Mouse (Mus musculus): ENCODE measurements at regions not wholly inside any gene's neighbourhood (a gene's known extent, or its start where the extent isn't known, plus 50 kb on each side); places are given as distances from the start of the nearest gene placed in this dataset.

DNA sequence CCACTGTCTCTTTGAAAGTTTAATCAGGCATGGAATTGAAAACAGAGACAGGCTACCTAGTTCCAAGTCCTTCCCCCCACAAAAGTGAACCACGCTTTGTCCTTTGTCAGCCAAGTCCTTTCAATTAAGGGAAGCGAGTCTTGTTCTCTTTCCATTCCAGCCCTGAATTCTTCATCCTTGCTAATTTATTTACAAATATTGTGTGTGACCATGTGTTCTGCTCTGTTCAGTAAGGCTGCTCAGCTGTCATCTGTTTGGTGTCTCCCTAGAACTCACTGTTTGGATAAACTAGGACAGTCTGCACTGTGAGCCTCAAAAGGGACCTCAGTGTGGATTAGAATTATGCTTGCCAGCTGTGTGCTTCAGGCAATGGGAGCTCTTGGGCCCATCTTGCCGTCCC, 473.6 kb downstream of the Nedd1 start:
- Histone ChIP-seq H3K4me3 (no peak overlapping the region), H3K4me1 (replicated peaks) (peaks cover 21% of the 10 kb centered on the region), H3K27ac (no peak overlapping the region), H3K9me3 (no peaks in the 10 kb centered on the region), H3K9ac (no peak overlapping the region), H3K4me2 (no peak overlapping the region), H3K27me3 (no peaks in the 10 kb centered on the region), H3K36me3 (no peaks in the 10 kb centered on the region)
- ATAC-seq (ENCODE audit: low FRiP score): no peak
- WGBS: 18% methylated on average over 3 of the region's 3 CpGs

- no peak for ATAC-seq (ENCODE audit: low FRiP score)
- no peak overlapping the region for H3K4me2 ChIP-seq
- no peaks in the 10 kb centered on the region for H3K27me3 ChIP-seq
- H3K4me3 ChIP-seq: no peak overlapping the region
- no peaks in the 10 kb centered on the region for H3K9me3 ChIP-seq
- H3K4me1 ChIP-seq (replicated peaks): peaks cover 28% of the 10 kb centered on the region
- no peaks in the 10 kb centered on the region for H3K36me3 ChIP-seq
- peak overlapping the region; percentile 68 for H3K27ac ChIP-seq
- no peak overlapping the region for H3K9ac ChIP-seq
- WGBS: 16% methylated on average over 5 of the region's 5 CpGs
These were observed 474.8 kb downstream of the Nedd1 start for GRCm38 (mm10) chr10:92247449-92247805.

GRCm38 (mm10) chr10:92246785-92247448, 475.3 kb downstream of the Nedd1 start:
- Histone ChIP-seq H3K36me3 (no peaks in the 10 kb centered on the region), H3K9ac (no peak overlapping the region), H3K27me3 (no peaks in the 10 kb centered on the region), H3K4me1 (replicated peaks) (peaks cover 28% of the 10 kb centered on the region), H3K4me2 (no peak overlapping the region), H3K27ac (peak overlapping the region; percentile 68), H3K9me3 (no peaks in the 10 kb centered on the region), H3K4me3 (no peak overlapping the region)
- 13% methylated on average over 7 of the region's 7 CpGs for WGBS
- ATAC-seq (ENCODE audit: low FRiP score): no peak

- H3K36me3 ChIP-seq: no peaks in the 10 kb centered on the region
- no peak overlapping the region for H3K4me3 ChIP-seq
- peak; percentile 80 for ATAC-seq (ENCODE audit: low FRiP score)
- WGBS: 31% methylated on average over 11 of the region's 11 CpGs
- H3K27ac ChIP-seq: 0 out of 2 replicates have a peak overlapping the region, but pooled peaks have one; percentile 24
- H3K4me1 ChIP-seq (replicated peaks): peaks cover 24% of the 10 kb centered on the region
- no peak overlapping the region for H3K4me2 ChIP-seq
- H3K9ac ChIP-seq: no peak overlapping the region
- H3K27me3 ChIP-seq: no peaks in the 10 kb centered on the region
- H3K9me3 ChIP-seq: no peaks in the 10 kb centered on the region
These were observed 479.3 kb downstream of the Nedd1 start for GRCm38 (mm10) chr10:92242714-92243440.

DNA sequence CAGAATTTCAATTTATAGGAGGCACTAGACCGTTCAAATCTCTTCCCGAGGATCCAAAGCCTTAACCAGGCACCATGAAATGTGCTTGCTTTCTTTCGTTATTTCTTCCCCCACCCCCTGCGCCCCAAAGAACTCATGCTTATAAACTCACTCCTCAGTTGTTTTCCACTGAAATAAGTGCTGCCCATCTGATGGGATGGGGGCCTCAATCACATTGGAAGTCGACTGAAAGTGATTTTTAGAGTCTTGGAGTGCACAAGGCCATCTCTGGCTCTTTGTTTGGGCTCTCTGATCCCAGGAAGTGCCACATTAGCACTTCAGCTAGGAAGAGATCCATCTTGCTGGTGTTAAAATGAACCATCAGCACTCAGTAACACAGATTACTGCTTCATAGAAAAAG, 484.3 kb downstream of the Nedd1 start:
- H3K27ac ChIP-seq: no peak overlapping the region
- no peak overlapping the region for H3K4me2 ChIP-seq
- H3K27me3 ChIP-seq: no peaks in the 10 kb centered on the region
- 0 out of 2 replicates have a peak, but pooled peaks cover 2% of the 10 kb centered on the region for H3K4me1 ChIP-seq (replicated peaks)
- H3K36me3 ChIP-seq: no peaks in the 10 kb centered on the region
- WGBS: 55% methylated on average over 5 of the region's 5 CpGs
- ATAC-seq (ENCODE audit: low FRiP score): no peak
- H3K4me3 ChIP-seq: no peak overlapping the region
- H3K9me3 ChIP-seq: no peaks in the 10 kb centered on the region
- H3K9ac ChIP-seq: no peak overlapping the region

DNA sequence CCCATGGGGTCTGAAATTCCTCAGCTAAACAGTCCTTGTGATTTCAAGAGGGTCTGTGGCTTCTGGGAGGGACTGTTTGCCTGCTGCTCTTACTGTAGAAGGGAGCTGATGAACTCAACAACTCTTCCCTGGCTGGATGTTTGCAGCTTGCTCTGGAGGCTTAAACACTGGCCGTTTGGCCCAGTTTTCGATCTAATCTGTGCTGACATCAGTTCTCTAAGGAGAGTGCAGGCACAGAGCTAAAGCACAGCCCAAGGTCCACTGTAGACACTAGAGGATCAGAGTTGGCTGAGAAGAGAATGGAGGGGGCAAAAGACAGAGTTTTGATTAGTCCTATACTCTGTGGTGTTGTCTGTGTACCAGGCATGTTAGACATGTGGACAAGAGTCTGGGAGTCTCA, 490.1 kb downstream of the Nedd1 start:
- no peaks in the 10 kb centered on the region for H3K9me3 ChIP-seq
- H3K9ac ChIP-seq: no peak overlapping the region
- H3K27me3 ChIP-seq: no peaks in the 10 kb centered on the region
- H3K4me1 ChIP-seq (replicated peaks): no peaks in the 10 kb centered on the region
- WGBS: 76% methylated on average over 2 of the region's 2 CpGs
- no peaks in the 10 kb centered on the region for H3K36me3 ChIP-seq
- no peak overlapping the region for H3K4me2 ChIP-seq
- H3K4me3 ChIP-seq: no peak overlapping the region
- no peak overlapping the region for H3K27ac ChIP-seq
- ATAC-seq (ENCODE audit: low FRiP score): no peak

DNA sequence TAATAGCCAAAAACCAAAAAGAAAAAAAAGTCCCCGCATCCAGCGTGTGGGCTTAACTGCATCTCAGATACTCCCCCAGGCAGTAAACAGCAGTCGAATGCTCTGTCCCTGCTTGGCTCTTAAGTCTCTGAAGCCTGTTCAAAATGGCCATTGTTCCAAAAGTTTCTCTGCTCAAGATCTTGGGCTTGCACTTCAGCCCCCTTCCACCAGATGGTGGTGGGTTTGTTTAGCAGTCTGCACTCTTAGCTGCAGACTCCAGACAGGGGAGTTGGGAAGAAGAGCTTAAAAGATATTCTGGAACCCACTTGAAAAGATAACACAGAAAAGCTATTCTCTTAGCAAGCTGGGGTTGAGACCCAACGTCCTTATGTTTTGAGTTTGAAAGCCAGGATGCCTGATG, 496.4 kb downstream of the Nedd1 start:
- no peak for ATAC-seq (ENCODE audit: low FRiP score)
- Histone ChIP-seq H3K27ac (no peak overlapping the region), H3K4me2 (no peak overlapping the region), H3K27me3 (no peaks in the 10 kb centered on the region), H3K4me1 (replicated peaks) (no peaks in the 10 kb centered on the region), H3K4me3 (no peak overlapping the region), H3K9me3 (no peaks in the 10 kb centered on the region), H3K36me3 (no peaks in the 10 kb centered on the region), H3K9ac (no peak overlapping the region)
- 83% methylated on average over 4 of the region's 4 CpGs for WGBS

DNA sequence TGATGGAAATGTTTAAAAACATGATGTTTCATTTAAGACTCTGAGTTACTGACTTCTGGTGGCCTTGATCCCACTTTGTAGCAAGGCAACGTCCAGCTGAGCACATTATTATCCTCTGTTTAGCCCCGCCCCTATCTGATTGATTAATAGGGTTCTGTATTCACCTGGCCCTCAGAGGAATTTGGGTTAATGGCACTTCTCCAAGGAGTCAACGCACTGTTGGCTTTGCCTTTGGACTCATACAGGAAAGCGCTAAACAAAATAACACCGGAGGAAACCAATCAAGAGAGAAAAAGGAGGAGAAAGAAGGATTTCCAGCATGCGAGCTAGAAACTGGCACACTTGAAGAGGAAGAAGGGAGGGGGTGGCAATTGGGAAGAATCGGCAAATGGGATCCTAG, 497.1 kb downstream of the Nedd1 start:
- 90% methylated on average over 7 of the region's 7 CpGs for WGBS
- no peak for ATAC-seq (ENCODE audit: low FRiP score)
- H3K4me1 ChIP-seq (replicated peaks): no peaks in the 10 kb centered on the region

DNA sequence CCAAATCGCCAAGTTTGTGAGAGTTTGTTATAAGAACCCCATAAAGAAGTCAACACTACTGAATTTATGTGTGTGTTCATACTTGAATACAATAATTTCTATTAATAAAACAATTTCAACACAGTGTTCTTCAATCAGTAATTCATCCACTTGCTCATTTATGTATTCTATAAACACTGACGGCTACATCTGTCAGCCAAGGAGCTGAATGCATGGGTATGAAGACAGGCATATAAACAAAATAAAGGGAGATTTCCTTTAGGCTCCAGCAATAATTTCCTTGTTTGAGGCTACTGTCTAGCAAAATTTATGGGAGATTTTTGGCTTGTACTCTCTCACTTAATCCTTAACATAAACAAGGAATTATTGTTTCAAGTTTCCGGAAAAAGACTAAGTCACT, 502.9 kb downstream of the Nedd1 start:
- Histone ChIP-seq H3K36me3 (no peaks in the 10 kb centered on the region), H3K27ac (no peak overlapping the region), H3K4me2 (no peak overlapping the region), H3K4me3 (no peak overlapping the region), H3K9me3 (no peaks in the 10 kb centered on the region), H3K4me1 (replicated peaks) (no peaks in the 10 kb centered on the region), H3K9ac (no peak overlapping the region), H3K27me3 (no peaks in the 10 kb centered on the region)
- 93% methylated on average over 3 of the region's 3 CpGs for WGBS
- no peak for ATAC-seq (ENCODE audit: low FRiP score)

More for the DNA sequence above, 497.1 kb downstream of the Nedd1 start:
- no peak overlapping the region for H3K4me2 ChIP-seq
- no peaks in the 10 kb centered on the region for H3K36me3 ChIP-seq
- no peaks in the 10 kb centered on the region for H3K27me3 ChIP-seq
- H3K9ac ChIP-seq: no peak overlapping the region
- no peaks in the 10 kb centered on the region for H3K9me3 ChIP-seq
- H3K4me3 ChIP-seq: no peak overlapping the region
- no peak overlapping the region for H3K27ac ChIP-seq

- WGBS: 58% methylated on average over 8 of the region's 8 CpGs
- H3K27ac ChIP-seq: no peak overlapping the region
- H3K27me3 ChIP-seq: no peaks in the 10 kb centered on the region; the same call in 1 of the 2 replicates
- H3K36me3 ChIP-seq: no peaks in the 10 kb centered on the region
- no peak for ATAC-seq (ENCODE audit: low FRiP score)
- H3K4me3 ChIP-seq: no peak overlapping the region
- peaks cover 10% of the 10 kb centered on the region for H3K4me1 ChIP-seq (replicated peaks)
- no peak overlapping the region for H3K4me2 ChIP-seq
- no peaks in the 10 kb centered on the region for H3K9me3 ChIP-seq
- H3K9ac ChIP-seq: peak overlapping the region; percentile 40; the same call in 1 of the 2 replicates
These were observed 551.4 kb downstream of the Nedd1 start for GRCm38 (mm10) chr10:92170856-92171255.

- no peak for ATAC-seq (ENCODE audit: low FRiP score)
- Histone ChIP-seq H3K36me3 (no peaks in the 10 kb centered on the region), H3K9me3 (no peaks in the 10 kb centered on the region), H3K9ac (peak overlapping the region; percentile 93; the same call in 1 of the 2 replicates), H3K27me3 (no peaks in the 10 kb centered on the region; the same call in 1 of the 2 replicates), H3K4me3 (no peak overlapping the region), H3K4me2 (peak overlapping the region; percentile 64), H3K27ac (peak overlapping the region; percentile 99), H3K4me1 (replicated peaks) (peaks cover 16% of the 10 kb centered on the region)
- 44% methylated on average over 2 of the region's 2 CpGs for WGBS
These were observed 556.2 kb downstream of the Nedd1 start for GRCm38 (mm10) chr10:92166057-92166456.

DNA sequence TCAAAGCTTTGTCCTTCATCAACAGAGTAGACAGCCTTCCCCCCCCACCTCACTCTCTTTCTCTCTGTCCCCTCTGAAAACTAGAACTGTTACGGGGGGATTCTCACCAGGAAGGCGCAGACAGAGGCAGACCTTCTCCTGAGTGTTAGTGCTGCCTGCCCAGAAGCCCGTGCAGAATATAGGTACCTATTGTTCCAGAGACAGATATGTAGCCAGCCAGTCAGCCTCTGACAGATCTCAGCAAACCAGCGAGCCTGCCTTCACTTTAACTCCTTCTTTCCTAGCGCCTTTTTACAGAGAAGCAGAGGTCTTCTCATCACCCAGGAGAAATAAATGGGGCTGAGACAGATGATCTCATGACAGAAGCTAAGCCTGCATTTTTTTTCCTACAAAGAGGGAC, 557.2 kb downstream of the Nedd1 start:
- Histone ChIP-seq H3K4me1 (replicated peaks) (peaks cover 16% of the 10 kb centered on the region), H3K9ac (peak overlapping the region; percentile 93), H3K4me3 (peak overlapping the region; percentile 68), H3K4me2 (peak overlapping the region; percentile 64), H3K27me3 (no peaks in the 10 kb centered on the region; the same call in 1 of the 2 replicates), H3K36me3 (no peaks in the 10 kb centered on the region), H3K9me3 (no peaks in the 10 kb centered on the region), H3K27ac (peak overlapping the region; percentile 99)
- WGBS: 10% methylated on average over 5 of the region's 5 CpGs
- peak; percentile 83 for ATAC-seq (ENCODE audit: low FRiP score)

DNA sequence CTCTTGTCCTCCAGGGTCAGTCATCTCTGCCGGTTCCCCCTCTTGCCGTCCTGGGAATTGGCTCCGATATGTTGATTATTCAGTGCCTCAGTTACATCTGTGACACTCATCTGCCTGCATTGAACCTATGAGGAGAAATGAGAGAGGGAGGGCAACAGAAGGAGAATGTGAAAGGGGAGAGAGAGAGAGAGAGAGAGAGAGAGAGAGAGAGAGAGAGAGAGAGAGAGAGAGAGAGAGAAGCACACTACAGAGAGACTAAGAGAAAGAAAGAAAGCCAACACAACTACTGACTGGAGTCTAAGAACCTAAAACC, 557.6 kb downstream of the Nedd1 start:
- Histone ChIP-seq H3K9me3 (no peaks in the 10 kb centered on the region), H3K4me1 (replicated peaks) (peaks cover 18% of the 10 kb centered on the region), H3K27me3 (no peaks in the 10 kb centered on the region; the same call in 1 of the 2 replicates), H3K4me3 (peak overlapping the region; percentile 68), H3K4me2 (peak overlapping the region; percentile 64), H3K27ac (peak overlapping the region; percentile 99), H3K36me3 (no peaks in the 10 kb centered on the region), H3K9ac (peak overlapping the region; percentile 93)
- ATAC-seq (ENCODE audit: low FRiP score): peak; percentile 47
- 22% methylated on average over 3 of the region's 3 CpGs for WGBS

Measured in hindbrain, embryonic 13.5 days (tissue).